Mouse (Mus musculus) adrenal gland, postnatal 25 days (tissue): ENCODE measurements around the gene Nemp2. TPM values are rescaled to one million over a fixed set of nuclear protein-coding genes. Genes with fewer than 3 reads are reported as not detected.
A peak's percentile ranks its signal among the peaks of the same experiment; 100 is the strongest.
"Not testable (repeated sequence)": the region's sequence is repeated elsewhere in the genome, so short reads cannot be mapped to it uniquely, and the experiment has no call there.

Source experiments
- DNase-seq: peaks from one replicate; pipeline ENCODE4 v3.0.0; 2021; ENCODE audit warnings: mixed read lengths
- total RNA-seq: library from RNA; stranded (reverse); gene quantifications from 2 replicates; pipeline ENCODE4 v1.2.3, GENCODE M21; 2021

The Nemp2 gene
- total RNA-seq, 1 experiment from 2014 or later, result 4.8 TPM

- DNase-seq, result no peak
These were observed 22.9 kb downstream of the Nemp2 start for GRCm38 (mm10) chr1:52653366-52653765.

GRCm38 (mm10) chr1:52655153-52655552 is 24.6 kb downstream of the Nemp2 start:
- DNase-seq, result no peak

- DNase-seq, result no peak
These were observed 27.7 kb downstream of the Nemp2 start for GRCm38 (mm10) chr1:52658160-52658559.

GRCm38 (mm10) chr1:52660278-52660677 is 29.8 kb downstream of the Nemp2 start:
- DNase-seq, result no peak

DNA sequence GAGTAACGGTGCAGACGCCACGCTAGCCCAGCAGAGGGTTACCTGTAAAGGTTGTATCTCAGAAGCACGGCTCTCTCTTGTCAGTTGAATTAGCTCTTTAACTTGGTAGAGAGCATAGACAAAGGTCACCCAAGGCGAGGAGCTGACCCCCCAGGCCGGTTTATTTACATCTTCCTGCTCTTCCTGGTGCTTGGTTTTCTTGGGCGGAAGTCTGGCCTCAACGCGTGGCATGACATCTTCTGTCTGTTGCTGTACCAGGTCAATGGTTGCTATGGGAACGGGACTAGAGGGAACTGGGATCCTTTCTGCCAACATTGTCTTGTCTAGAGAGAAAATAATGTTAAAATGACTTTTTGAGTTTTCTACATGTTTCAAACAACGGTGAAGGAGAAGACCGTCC is 30.3 kb downstream of the Nemp2 start:
- no peak for DNase-seq

DNA sequence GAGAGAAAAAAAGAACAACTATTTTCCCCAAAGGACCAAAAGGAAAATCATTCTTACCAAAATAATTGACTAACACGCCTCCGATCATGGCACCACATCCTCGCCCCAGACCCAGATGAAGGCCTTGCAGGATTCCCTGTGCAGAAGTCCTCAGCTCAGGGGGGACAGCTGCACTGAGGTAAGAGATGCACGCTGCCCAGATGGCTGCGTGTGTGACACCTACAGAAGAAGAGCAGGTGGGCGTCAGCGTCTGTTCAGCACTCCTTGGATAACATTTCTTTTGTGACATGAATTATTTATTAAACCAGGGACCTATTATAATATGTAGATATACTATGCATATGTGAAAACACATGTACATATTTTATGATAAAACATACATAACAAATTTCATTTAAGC is 32.7 kb downstream of the Nemp2 start:
- no peak for DNase-seq

DNA sequence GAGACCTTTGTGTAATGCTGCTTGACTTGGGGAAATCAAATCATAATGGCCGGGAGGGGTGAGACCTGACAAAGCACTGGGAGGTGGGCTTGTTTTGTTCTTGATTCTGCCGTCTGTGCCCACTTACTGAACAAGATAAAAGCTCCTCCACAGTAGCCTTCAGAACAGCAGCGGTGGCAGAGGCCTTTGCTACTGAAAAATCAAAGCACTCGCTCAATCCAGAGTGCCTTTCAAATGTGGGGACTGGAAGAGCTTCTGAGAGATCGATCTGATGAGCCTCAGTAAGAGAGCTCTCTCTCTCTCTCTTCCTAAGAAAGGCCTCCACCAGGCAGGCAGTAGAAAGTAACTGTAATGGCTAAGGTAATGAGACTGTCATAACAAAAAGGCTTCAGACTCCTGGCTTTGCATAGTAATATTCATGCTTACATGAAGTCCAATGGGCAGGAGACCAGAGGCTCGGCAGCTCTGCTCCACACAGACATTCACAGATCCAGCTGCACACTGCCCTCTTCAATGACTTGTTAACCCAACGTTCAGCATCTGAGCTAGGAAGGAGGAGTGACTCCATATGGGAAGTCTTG is 38.3 kb downstream of the Nemp2 start:
- no peak for DNase-seq

DNA sequence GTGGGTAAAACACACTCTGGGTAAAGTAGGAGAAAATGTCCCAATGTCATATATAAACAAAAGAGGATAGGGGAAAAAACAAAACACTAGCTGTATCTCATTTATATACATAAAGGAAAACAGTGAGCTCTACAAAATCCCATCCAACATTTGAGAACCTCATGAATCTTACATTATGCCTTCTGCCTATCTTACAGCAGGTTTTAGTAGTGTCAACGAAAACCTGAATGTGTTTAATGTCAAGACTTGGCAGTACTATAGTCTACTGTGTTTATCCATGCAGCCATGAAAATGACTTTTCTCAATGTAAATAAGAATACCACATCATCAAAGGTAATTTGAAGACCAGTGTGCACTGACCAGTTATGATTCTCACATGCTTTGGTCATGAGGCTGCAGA is 39.4 kb downstream of the Nemp2 start:
- DNase-seq, result no peak

DNA sequence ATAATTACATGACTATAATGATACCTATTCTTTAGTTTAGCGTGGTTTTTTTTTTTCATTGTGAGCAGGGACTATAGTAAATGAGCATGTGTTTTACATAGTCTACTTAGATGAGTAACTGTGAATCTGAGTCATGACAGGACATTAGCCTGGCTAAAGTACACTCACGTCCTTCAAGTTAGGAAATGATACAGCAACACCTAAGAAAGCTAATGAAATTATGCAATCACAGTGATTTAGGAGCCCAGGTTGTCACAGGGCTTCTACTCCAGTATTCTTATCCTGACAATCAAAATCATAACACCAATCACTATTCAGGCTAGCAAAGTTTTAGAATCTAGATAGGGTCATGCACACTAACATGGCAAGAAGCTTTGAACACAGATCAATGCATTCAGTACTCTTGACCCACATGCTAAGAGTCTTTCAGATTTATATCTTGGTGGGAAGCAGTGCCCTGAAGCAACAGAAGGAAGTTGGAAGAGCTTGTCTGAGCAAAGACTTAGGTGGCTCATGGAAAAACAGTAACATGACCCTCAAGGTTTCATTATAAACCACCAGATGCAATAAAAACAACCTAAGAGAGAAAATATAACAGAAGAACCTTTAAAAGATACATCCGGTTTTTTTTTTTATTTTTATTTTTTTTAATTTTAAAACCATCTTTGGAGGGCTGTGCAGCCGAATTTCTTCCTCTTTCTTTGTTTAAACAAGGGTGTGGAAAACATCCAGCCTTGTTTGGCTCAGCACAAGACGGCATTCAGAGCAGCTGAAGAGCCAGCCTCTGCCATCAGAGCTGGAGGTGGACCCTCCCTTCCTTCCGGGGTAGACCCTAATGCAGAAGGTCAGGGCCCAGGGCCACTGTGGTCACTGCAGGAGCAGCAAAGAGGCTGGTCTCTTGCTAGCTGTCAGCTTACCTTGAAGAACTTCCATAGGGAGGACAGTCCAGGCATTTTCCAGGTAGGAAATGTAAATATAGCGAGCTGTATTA is 45.4 kb downstream of the Nemp2 start:
- no peak for DNase-seq

DNA sequence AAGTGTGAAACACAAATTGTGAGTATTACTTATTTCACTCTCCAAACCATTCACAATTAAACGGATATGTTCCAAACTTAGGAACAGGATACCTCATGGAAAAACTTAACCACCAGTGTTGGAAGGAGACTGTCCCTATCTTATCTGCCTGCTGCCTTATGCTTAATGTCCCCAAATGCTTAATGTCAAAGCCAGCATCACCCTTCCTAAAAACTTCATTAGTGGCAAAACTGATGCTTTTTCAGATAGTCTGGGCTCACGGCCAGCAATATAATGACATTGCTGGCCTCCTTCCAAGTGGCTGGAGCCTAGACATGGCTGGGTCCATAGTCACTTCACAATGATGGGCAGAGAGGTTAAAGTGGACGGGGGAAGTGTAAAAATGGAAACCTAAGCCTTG is 46.1 kb downstream of the Nemp2 start:
- DNase-seq, result peak; percentile 45

- no peak for DNase-seq
These were observed 53.0 kb downstream of the Nemp2 start for GRCm38 (mm10) chr1:52683550-52683949.

DNA sequence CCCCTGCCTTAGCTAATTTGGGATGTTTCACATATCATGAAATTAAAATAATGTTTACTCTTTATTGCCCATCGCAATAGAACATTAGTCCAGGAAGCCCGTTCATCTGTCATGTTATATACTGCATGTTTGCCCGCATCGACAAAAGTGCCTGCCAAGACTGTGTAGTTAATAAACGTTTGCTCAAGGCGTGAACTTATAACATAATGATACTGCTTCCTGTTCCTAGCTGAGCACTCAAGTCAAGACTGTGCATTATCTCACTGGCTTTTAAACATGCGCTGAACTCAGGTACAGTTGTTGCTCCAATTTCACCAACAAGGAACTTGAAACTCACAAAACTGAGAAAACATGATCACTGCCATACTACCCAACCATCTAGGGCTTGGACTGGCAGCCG is 57.1 kb downstream of the Nemp2 start:
- no peak for DNase-seq

GRCm38 (mm10) chr1:52694456-52694855 is 64.0 kb downstream of the Nemp2 start:
- not testable (repeated sequence) for DNase-seq

Other genes with a start within 250 kb of the Nemp2 start
- 60.6 and 66.3 TPM in 2 replicates for gene Nab1, start 130.0 kb upstream of the Nemp2 start, total RNA-seq
- gene Mfsd6, start 96.8 kb downstream of the Nemp2 start, total RNA-seq, result 18.2 and 21.1 TPM in 2 replicates
- 17.8 and 19.6 TPM in 2 replicates for gene Inpp1, start 187.0 kb downstream of the Nemp2 start, total RNA-seq
- gene Hibch, start 214.2 kb downstream of the Nemp2 start, total RNA-seq, result 74.6 TPM in 2 replicates